Mouse (Mus musculus) left cerebral cortex, postnatal 25 days (tissue): ENCODE data around the gene Lta. TPM values are rescaled to one million over a fixed set of nuclear protein-coding genes. Genes with fewer than 3 reads are reported as not detected.
A peak's percentile ranks its signal among the peaks of the same experiment; 100 is the strongest.

Experiments
- DNase-seq, 2 experiments: peaks; one replicate each; pipeline ENCODE4 v3.0.0; 2022; ENCODE audit warnings: low spot score in 2 of 2, mixed read lengths in 1 of 2
- intact Hi-C: fragments of 180-260 bp; cut with DNase I; formaldehyde crosslinking; loops from one replicate; pipeline ENCODE4 v1.15.1; 2025
- total RNA-seq, 2 experiments: library from RNA; stranded (reverse); gene quantifications; 2 replicates each; pipeline ENCODE4 v1.2.3; 2021

Gene Lta
- total RNA-seq, 2 experiments from 2014 or later = 0.34 to 0.39 TPM

DNA sequence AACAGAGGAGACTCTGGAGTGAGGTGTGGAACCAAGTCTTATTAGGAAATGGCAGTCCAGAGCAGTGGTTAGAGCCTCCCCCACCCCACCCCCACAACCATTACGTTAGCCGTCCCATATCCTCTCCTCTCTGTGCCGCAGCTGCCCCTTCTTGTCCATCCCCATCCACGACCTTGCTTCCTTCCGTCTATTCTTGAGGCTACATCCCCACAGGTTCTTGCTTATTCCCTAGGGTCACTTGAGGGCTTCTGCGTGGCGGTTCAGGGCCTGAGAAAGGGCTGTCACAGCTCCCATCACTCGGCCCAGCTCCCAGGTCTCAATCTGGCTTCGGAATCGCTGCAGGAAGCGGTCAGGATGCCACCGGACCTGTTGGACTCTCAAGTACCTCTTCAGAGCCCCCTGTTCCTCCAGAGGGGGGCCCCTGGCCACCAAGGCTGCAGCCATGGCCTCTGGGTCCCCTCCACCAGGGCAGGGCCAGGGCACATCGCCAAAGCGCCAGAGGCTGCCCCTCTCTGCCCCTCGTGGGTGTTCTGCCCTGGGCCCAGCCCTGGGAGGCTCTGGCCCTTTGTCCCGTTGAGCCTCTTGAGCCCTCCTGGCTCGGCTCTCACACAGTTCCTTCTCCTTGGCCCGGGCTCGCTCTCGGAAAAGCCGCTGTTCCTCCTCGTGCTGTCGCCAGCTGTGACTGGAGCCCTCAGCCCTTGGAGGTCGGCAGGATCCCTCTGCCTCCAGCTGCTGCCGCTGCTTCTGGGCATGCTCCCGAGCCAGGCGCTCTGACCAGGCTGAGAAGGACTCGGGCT lies 15.2 kb upstream of the Lta start, which contains the start of gene Gm16181:
Gene Gm16181 (plus strand): TSS at position 679 of the 797 bp plus-strand sequence.
- no peak for DNase-seq
- intact Hi-C loops = no loop called here

DNA sequence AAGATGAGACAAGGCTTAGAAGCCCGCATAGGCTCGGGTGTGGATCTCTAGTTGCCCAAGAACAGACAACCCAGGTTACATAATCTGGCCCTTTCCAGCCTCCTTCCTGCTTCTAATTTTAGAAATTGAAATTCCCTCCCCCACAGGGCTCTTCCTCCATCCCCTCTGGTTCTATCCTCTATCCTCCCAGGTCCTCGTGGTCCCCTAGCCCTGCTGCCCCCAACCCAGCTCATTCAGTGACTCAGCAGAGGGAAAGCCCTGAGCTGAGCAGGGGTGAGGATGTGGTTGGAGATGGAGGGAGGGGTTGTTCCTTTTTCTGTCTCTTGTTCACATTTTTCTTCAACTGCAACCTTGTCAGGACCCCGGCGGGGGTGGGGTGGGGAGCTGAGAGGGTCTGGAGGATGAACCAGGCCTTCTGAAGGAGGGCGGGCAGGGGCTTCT lies 14.5 kb upstream of the Lta start:
- intact Hi-C loops = no loop called here
- DNase-seq = no peak

DNA sequence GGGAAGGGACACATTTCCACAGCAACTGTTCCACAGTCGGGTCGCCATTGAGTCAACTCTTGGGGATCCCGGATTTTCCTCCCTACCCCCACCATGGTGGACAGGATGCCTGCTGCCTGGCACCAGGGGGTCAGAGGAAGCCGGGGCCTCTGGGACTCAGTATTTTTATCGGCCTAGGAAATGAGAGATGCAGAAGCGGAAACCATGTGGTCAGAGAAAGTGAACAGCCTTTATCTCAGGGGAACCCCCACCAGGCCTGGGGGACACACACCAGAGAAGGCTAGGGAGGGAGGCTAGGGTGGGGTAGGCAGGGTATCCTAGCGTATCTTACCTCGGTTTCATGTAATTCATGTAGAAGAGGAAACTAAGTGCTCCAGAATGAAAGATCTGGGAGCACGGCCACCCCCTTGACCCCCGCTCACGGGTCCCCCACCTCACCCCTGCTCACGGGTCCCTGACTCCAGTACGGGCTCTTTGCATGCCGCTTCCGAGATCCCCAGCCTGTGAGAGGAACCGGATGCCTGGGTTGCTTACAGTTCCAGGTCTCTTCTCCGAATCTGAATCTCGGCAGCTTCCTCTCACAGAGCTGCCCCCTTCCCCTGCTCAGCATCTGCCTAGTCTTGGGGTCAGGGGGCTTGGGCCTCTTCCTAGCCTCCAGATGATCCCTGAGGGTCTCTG lies 13.5 kb upstream of the Lta start:
- DNase-seq = no peak
- intact Hi-C loops = no loop called here

DNA sequence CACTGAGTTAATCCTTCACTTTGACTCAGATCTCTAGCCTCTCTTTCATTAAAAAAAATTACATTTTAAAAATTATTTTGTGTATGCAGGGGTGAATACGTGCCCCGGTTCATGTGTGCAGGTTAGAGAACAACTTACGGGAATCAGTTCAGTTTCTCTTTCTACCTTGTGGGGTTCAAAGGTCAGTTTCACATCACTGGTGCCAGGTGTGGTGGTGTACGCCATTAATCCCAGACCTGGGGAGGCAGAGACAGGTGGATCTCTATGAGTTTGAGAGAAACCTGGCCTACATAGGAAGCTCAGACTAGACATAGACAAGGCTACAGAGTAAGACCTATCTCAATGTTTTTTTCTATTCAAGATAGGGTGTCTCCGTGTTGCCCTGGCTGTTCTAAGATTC lies 7.9 kb upstream of the Lta start:
- DNase-seq = no peak
- intact Hi-C loops = no loop called here

- intact Hi-C loops = no loop called here
- no peak for DNase-seq
Observed at GRCm38 (mm10) chr17:35210593-35210992, 5.4 kb upstream of the Lta start.

DNA sequence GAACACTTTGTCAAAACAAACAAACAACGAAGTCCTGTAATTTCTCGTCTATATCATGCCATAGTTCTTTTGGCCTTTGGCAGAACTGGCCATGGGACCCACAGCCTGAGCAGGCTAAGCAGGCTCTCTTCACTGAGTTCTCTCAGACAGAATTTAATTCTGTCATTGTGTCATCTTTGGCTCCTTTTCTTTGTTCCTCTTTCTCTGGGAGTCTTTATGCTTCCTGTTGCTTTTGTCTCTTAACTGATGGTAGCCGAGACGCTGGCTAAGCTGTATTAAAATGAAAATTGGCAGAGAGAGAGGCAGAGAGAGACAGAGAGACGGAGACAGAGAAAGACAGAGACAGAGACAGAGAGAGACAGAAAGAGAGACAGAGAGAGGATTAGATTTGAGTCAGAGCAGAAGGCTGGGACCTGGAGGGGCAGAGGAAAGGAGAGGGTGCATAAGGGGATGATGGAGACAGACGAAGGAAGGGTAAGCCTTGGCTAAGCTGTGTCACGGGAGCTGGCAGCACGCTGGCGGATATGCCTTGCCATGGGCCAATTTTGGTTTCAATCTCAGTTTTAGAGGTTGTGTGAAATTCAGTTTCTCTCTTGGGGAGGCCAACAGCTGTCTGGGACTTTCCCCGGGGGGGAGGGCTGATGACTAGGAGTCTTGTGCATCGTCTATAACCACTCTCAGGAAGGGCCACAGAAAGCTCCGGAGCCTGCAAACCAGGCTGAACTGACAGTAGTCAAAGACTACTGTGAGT lies 4.8 kb upstream of the Lta start:
- intact Hi-C loops = no loop called here
- no peak for DNase-seq

DNA sequence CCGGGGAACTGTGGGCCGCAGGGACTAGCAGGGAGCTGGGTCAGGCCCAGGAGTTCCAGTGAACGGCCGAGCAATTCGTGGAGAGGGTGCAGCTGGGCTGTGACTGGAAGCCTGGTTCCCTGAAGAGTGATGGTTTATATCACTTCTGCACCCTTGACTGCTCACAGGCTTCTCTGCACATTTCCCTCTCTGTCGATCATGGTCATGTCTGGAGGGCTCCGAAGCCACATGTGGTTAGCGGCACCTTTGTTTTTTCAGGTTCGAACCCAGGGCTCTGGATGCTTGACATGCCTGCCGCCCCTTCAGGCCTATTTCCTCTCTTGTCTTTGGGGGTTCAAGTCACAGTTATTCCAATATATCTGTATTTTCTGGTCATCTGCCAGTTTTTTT lies 224 bp upstream of the Lta start:
- DNase-seq = no peak
- intact Hi-C loops = no loop called here

- intact Hi-C loops = no loop called here
- DNase-seq = no peak
Observed at GRCm38 (mm10) chr17:35202442-35202841, 2.7 kb downstream of the Lta start.

DNA sequence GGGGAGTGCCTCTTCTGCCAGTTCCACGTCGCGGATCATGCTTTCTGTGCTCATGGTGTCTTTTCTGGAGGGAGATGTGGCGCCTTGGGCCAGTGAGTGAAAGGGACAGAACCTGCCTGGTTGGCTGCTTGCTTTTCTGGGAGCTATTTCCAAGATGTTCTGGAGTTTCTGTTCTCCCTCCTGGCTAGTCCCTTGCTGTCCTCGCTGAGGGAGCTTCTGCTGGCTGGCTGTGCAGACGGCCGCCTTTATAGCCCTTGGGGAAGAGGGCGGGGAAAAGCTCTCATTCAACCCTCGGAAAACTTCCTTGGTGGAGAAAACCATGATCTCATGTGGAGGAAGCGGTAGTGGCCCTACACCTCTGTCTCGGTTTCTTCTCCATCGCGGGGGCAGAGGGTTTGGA lies 3.4 kb downstream of the Lta start, which contains the start of gene Tnf:
Gene Tnf (minus strand): TSS at position 221 of the 400 bp plus-strand sequence.
- intact Hi-C loops = no loop called here
- DNase-seq = no peak

DNA sequence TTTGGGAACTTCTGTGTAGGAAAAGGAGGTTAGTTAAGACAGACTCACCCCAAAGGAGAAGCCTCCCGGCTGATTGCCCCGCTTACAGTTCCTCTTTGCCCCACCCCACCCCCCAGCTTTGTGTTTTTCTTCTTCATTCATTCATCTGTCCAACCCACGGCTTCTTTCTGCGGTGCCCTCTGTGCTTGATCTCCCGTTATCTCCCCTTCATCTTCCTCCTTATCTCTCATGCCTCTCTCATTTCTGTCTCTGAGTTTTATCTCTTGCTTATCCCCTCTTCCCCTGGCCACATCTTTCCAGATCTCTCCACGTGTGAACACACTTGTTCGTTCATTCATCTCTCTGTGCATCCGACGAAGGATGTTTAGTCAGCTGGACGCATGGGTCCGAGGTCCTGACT lies 4.0 kb downstream of the Lta start:
- no peak for DNase-seq
- intact Hi-C loops = no loop called here

- intact Hi-C loops = no loop called here
- no peak for DNase-seq
Observed at GRCm38 (mm10) chr17:35200398-35200797, 4.8 kb downstream of the Lta start.

DNA sequence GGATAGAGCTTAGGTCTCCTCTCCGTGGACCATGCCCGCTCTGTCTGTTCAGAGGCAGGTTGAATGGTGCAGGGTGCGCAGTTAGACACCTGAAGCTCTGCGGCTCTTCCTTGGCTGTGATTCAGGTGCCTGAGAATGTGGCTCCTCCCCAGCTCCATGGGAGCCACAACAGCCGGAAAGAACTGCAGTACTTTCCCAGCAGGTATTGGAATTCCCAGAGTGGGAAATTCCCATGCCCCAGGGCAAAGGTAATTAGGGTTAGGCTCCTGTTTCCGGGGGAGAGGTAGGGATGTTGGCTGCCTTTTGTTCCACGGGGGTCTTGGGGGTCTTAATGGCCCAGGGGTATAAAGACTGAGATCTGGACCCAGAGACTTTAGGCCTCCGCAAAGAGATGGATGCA lies 6.2 kb downstream of the Lta start:
- intact Hi-C loops = loop anchor here (5.0 kb wide), 1 partner anchor 33 kb away; the partner anchor contains the start of gene Atp6v1g2
- DNase-seq = no peak

GRCm38 (mm10) chr17:35198029-35198428 lies 7.1 kb downstream of the Lta start:
- DNase-seq = no peak
- intact Hi-C loops = loop anchor here (5.0 kb wide), 1 partner anchor 34 kb away; the partner anchor contains the start of gene Atp6v1g2

- no peak for DNase-seq
- intact Hi-C loops = loop anchor here (5.0 kb wide), 1 partner anchor 35 kb away; the partner anchor contains the start of gene Atp6v1g2
Observed at GRCm38 (mm10) chr17:35197126-35197525, 8.0 kb downstream of the Lta start.

DNA sequence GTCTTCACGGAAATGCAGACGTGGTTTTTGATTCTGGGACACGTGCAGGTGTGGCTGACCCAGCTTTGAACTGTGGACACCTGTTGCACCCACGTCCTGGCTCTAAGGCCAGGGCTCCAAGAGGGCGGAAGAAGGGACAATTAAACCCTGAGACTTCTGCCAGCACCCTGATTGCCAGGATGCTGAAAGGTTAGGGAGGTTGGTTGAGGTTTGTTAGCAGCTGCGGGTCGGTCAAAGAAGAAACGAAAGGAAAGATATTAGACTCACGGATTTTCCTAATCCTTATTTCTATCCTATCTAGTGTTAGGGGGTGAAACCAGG lies 8.9 kb downstream of the Lta start:
- intact Hi-C loops = loop anchor here (5.0 kb wide), 1 partner anchor 36 kb away; the partner anchor contains the start of gene Atp6v1g2
- DNase-seq = no peak

DNA sequence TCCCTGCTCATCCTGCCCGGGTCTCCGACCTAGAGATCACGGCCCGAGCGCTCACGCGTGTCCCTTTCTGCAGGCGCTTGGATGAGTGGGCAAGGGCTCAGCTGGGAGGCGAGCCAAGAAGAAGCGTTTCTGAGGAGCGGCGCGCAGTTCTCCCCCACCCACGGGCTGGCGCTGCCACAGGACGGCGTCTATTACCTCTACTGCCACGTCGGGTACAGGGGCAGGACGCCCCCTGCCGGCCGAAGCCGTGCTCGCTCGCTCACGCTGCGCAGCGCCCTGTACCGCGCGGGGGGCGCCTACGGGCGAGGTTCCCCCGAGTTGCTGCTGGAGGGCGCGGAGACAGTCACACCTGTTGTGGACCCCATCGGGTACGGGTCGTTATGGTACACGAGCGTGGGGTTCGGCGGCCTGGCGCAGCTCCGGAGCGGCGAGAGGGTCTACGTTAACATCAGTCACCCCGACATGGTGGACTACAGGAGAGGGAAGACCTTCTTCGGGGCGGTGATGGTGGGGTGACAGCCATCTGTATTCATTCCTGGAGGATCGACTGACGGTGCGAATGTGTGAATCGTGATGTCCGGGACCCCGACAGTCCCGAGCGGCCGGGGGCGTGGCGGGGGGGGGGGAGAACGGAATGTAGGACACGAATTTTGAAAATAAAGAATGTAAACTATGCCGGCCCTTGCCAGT lies 9.4 kb downstream of the Lta start:
- peak; percentile 78 to 83 for DNase-seq
- intact Hi-C loops = loop anchor here (5.0 kb wide), 1 partner anchor 37 kb away; the partner anchor contains the start of gene Atp6v1g2

- intact Hi-C loops = loop anchor here (5.0 kb wide), 1 partner anchor 37 kb away; the partner anchor contains the start of gene Atp6v1g2
- DNase-seq = no peak
Observed at GRCm38 (mm10) chr17:35194844-35195630, 10.1 kb downstream of the Lta start.

DNA sequence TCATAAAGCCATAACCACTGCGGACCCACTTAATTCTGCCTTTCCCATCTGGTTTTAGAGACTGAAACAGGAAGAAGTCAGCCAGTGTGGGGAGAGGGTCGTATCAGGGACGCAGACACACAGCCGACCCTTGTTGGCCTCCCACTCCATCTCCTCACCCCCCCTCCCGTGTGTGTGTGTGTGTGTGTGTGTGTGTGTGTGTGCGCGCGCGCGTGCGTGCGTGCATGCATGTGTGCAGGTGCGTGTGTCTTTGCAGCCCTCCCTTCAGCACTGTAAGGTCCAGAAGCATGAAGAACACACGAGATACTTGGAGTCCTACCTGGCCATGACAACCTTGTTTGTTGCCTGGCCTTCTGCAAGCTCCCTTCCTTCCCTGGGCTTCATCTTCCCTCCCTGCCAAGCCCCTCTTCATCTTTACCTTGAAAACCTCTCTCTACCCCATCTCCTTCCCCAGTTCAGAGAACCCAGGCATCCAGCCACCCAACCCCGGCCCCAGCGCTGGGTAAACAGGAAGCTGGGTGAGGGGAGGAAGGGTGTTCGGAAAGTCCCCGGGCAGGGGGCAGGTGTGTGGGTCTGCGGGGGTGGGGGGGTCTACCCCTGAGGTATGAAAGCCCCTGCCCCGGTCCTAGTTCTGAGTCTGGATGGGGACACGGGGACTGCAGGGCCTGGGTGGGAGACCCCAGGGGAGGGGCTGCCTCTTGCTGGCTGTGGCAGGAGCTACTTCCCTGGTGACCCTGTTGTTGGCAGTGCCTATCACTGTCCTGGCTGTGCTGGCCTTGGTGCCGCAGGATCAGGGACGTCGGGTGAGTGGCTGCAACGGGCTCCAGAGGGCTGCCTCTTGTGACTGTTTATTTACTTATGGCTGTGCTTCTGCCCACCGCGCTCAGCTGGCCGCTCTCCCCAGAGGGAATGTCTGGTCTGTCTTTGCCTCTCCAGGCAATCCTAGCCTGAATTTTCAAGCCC lies 11.0 kb downstream of the Lta start, which contains the start of gene Ltb:
Gene Ltb (plus strand): TSS at position 559 of the 963 bp plus-strand sequence.
- DNase-seq = no peak
- intact Hi-C loops = no loop called here
